Comparison of ENCODE assay signal across 13 mouse cellular contexts in genomic region chr2:138648616-138649015, GRCm38 (mm10).
"Had no signal": no experiment of that assay in that cellular context is flagged by ENCODE, and none has a peak within 500 bp of the region (broad histone marks: within the 10 kb centered on the region; RNA-seq: fewer than 3 reads in every experiment).

No protein-coding gene starts in this region.

- H3K4me1 ChIP-seq: kidney, embryonic 15.5 days; limb, embryonic 13.5 days; neural tube, embryonic 15.5 days had no signal

- H3K36me3 ChIP-seq: kidney, embryonic 15.5 days; limb, embryonic 13.5 days; neural tube, embryonic 15.5 days had no signal

- H3K27me3 ChIP-seq: kidney, embryonic 15.5 days; limb, embryonic 13.5 days; neural tube, embryonic 15.5 days had no signal

- DNase-seq: kidney, postnatal 14 days; layer of hippocampus, adult 9-11 months; layer of hippocampus, postnatal 36 days; left cerebral cortex, postnatal 4 days; lung, adult 18-20 months; right cerebral cortex, adult 18-20 months; right cerebral cortex, postnatal 25 days; thymus, postnatal 36 days had no signal

- H3K4me3 ChIP-seq: kidney, embryonic 15.5 days; limb, embryonic 13.5 days; myocyte; neural tube, embryonic 15.5 days had no signal

- H3K9ac ChIP-seq: kidney, embryonic 15.5 days; limb, embryonic 13.5 days; liver, embryonic 14.5 days; neural tube, embryonic 15.5 days had no signal

- H3K27ac ChIP-seq: kidney, embryonic 15.5 days; limb, embryonic 13.5 days; liver, embryonic 14.5 days; neural tube, embryonic 15.5 days had no signal

- H3K9me3 ChIP-seq: kidney, embryonic 15.5 days; neural tube, embryonic 15.5 days had no signal

- H3K4me2 ChIP-seq: kidney, embryonic 15.5 days; limb, embryonic 13.5 days; neural tube, embryonic 15.5 days had no signal
